Mouse (Mus musculus): ENCODE measurements at regions not wholly inside any gene's neighbourhood (a gene's known extent, or its start where the extent isn't known, plus 50 kb on each side); places are given as distances from the start of the nearest gene placed in this dataset.
"Not testable (repeated sequence)": the region's sequence is repeated elsewhere in the genome, so short reads cannot be mapped to it uniquely, and the experiment has no call there.

DNA sequence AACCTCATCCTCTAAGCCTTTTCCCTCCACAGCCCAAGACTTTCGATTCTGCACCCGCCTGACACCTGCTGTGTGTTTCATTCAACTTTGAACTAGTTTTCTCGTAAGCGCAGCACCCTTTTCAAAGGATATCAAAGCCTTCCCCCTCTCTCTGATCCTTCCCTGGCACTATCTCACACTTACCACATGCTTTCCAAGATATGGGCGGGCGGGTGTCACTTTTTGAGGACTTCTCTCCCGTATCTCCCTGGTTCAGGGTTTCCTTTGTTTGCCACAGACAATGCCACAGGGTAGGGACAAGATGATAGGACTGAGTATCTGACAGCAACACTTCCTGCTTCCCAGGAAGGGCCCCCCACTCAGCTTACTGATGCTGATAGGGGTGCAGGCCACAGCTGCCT lies 76.8 kb upstream of the Mdm1 start:
- peak; percentile 97 for ATAC-seq
- H3K36me3 ChIP-seq = no peaks in the 10 kb centered on the region
- H3K4me3 ChIP-seq = no peak overlapping the region
- H3K4me2 ChIP-seq = peak overlapping the region; percentile 1; the same call in 1 of the 2 replicates
- 17% methylated on average over 7 of the region's 7 CpGs for WGBS (ENCODE audit: insufficient replicate concordance)
- H3K9ac ChIP-seq = no peak overlapping the region
- H3K4me1 ChIP-seq = peaks cover 19% of the 10 kb centered on the region
- peaks cover 7% of the 10 kb centered on the region for H3K9me3 ChIP-seq (replicated peaks)
- H3K27ac ChIP-seq = peak overlapping the region; percentile 33
- no peaks in the 10 kb centered on the region for H3K27me3 ChIP-seq (replicated peaks)

DNA sequence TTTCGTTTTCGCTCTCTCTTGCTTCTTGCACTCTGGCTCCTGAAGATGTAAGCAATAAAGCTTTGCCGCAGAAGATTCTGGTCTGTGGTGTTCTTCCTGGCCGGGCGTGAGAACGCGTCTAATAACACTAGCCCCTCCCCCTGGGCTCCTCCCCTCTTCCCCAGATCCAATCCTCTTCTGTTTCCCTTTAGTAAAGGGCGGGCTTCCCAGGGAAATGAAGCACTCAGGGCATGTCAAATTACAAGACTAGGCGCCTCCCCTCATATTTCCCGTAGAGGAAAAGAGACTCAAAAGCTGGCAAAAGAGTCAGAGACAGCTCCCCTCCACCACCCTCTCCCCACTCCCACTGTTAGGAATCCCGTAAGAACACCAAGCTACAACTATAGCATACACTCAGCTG lies 65.3 kb upstream of the Mdm1 start:
- H3K4me1 ChIP-seq; H3K36me3 ChIP-seq; H3K9ac ChIP-seq; H3K27me3 ChIP-seq (replicated peaks); H3K4me3 ChIP-seq; H3K4me2 ChIP-seq; ATAC-seq; H3K27ac ChIP-seq: not testable (repeated sequence)
- WGBS (ENCODE audit: insufficient replicate concordance) = 87% methylated on average over 9 of the region's 11 CpGs
- peaks cover 13% of the 10 kb centered on the region; the same call in 1 of the 2 replicates for H3K9me3 ChIP-seq (replicated peaks)

DNA sequence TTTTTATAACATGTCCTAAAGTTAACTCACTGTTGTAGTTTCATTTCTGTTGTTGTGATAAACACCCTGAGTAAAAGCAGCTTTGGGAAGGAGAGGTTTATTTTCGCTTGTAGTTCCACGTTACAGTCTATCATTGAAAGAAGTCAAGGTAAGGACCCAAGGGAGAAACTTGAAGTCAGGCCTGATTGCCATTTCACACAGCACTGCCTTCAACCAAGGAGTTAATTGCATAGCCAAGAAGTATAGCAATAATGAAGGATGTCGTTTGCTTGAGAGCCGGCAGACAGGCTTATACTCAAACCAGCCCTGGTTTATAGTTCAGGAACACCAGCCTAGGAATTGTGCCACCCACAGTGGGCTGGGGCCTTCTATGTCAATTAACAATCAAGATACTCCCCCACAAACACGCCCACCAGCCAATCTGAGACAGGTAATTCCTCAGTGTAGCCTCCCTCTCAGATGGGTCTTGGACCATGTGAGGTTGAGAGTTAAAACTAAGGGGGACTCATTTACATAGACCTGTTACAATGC lies 59.9 kb upstream of the Mdm1 start:
- H3K27me3 ChIP-seq (replicated peaks) = no peaks in the 10 kb centered on the region
- peaks cover 9% of the 10 kb centered on the region; the same call in 1 of the 2 replicates for H3K9me3 ChIP-seq (replicated peaks)
- no peak overlapping the region for H3K9ac ChIP-seq
- WGBS (ENCODE audit: insufficient replicate concordance) = 76% methylated on average over 5 of the region's 5 CpGs
- H3K4me1 ChIP-seq = 0 out of 2 replicates have a peak, but pooled peaks cover 3% of the 10 kb centered on the region
- H3K36me3 ChIP-seq = no peaks in the 10 kb centered on the region
- H3K27ac ChIP-seq = no peak overlapping the region
- no peak overlapping the region for H3K4me3 ChIP-seq
- no peak for ATAC-seq
- H3K4me2 ChIP-seq = no peak overlapping the region

DNA sequence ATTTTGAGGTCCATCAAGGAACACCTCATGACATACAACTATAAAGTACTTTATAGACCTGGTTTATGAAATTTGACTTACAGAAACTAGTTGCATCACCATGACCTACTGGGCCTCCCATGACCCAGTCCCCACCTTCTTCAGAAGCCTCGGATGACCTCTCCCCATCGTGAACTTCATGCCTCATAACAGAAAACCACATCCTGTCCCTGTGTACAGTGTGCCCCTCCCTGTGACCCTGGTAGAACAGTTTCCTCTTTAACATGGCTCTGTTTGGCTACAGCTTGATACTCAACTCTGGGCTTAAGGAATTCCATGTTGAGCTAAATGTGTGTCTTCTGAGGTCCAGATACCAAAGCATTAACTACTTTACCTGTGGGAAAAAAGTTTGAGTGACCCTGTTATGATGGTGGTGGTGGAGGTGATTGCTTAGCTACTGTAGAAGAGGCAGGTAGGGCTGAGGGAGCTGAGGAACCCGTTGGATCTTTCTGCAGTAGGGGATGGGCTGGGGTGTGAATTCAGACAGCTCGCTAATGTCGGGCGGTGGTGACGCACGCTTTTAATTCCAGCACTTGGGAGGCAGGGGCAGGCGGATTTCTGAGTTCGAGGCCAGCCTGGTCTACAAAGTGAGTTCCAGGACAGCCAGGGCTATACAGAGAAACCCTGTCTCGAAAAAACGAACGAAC lies 58.4 kb upstream of the Mdm1 start:
- Histone ChIP-seq H3K27me3 (replicated peaks) (no peaks in the 10 kb centered on the region), H3K4me3 (no peak overlapping the region), H3K36me3 (no peaks in the 10 kb centered on the region), H3K27ac (no peak overlapping the region), H3K4me2 (no peak overlapping the region), H3K9ac (no peak overlapping the region), H3K9me3 (replicated peaks) (0 out of 2 replicates have a peak, but pooled peaks cover 4% of the 10 kb centered on the region), H3K4me1 (0 out of 2 replicates have a peak, but pooled peaks cover 3% of the 10 kb centered on the region)
- 51% methylated on average over 13 of the region's 13 CpGs for WGBS (ENCODE audit: insufficient replicate concordance)
- ATAC-seq = no peak

DNA sequence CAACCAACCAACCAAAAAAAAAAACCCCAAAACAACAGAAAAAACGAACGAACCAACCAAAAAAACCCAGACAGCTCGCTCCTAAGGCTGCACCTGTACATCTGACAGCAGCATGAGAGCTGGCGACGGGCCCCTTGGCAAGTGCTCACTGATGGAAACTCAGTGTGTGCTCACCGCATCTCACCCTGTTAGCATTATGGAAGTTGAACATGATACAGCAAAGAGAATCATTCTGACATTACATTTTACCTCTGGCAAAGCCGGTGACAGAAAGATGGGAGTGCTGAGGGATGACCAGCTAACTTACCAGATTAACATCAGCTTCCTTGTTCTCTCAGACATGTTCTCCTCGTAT lies 57.9 kb upstream of the Mdm1 start:
- Histone ChIP-seq H3K27ac (no peak overlapping the region), H3K27me3 (replicated peaks) (no peaks in the 10 kb centered on the region), H3K36me3 (no peaks in the 10 kb centered on the region), H3K9ac (no peak overlapping the region), H3K4me2 (no peak overlapping the region), H3K9me3 (replicated peaks) (0 out of 2 replicates have a peak, but pooled peaks cover 4% of the 10 kb centered on the region), H3K4me1 (0 out of 2 replicates have a peak, but pooled peaks cover 3% of the 10 kb centered on the region), H3K4me3 (no peak overlapping the region)
- no peak for ATAC-seq
- WGBS (ENCODE audit: insufficient replicate concordance) = 71% methylated on average over 8 of the region's 8 CpGs

DNA sequence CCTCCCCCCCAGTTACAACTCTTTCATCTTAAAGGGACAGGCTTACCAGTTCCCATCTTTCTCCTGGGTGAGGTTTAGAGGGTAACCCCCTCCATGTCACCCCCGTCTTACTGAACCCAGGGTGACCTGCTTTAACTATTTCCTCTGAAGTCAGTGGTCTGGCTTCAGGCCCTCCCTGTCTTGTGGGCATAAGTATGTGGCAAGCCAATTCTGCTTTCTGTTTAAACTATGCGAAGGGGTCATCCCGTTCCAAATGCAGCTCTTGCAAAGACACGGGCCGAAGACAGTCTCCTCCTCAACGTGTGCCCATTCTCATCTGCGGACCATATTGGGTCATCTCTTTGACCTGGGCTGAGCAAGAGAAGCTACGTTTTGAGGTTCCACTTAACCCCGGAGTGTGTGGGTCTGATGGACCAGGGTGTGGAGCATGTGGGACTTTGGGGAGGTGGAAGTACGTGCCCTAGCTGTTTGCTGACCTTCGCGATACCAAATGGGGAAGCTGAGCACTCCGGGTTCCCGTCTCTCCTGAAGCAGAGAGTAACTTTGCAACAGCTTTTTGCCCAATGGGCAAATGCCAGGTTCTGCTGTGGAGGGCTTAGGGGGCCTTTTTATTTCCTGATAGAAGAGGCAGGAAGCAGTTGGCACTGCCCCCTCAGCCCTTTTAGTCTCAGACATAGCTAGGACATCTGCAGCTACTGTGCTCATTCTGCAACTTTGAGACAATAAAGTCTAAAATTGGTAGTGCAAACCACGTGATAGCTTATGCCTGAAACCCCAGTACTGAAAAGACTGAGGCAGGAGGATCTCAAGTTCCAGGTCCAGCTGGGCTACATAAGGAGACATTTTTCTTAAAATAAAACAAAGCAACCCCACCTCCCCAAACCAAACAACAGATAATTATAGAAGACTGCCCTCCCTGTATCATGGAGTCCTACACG lies 56.3 kb upstream of the Mdm1 start:
- H3K36me3 ChIP-seq = no peaks in the 10 kb centered on the region
- no peak for ATAC-seq
- 0 out of 2 replicates have a peak, but pooled peaks cover 3% of the 10 kb centered on the region for H3K4me1 ChIP-seq
- 50% methylated on average over 16 of the region's 16 CpGs for WGBS (ENCODE audit: insufficient replicate concordance)
- no peak overlapping the region; the same call in 1 of the 2 replicates for H3K27ac ChIP-seq
- no peak overlapping the region for H3K9ac ChIP-seq
- no peak overlapping the region for H3K4me3 ChIP-seq
- no peaks in the 10 kb centered on the region for H3K27me3 ChIP-seq (replicated peaks)
- H3K4me2 ChIP-seq = no peak overlapping the region
- H3K9me3 ChIP-seq (replicated peaks) = no peaks in the 10 kb centered on the region

DNA sequence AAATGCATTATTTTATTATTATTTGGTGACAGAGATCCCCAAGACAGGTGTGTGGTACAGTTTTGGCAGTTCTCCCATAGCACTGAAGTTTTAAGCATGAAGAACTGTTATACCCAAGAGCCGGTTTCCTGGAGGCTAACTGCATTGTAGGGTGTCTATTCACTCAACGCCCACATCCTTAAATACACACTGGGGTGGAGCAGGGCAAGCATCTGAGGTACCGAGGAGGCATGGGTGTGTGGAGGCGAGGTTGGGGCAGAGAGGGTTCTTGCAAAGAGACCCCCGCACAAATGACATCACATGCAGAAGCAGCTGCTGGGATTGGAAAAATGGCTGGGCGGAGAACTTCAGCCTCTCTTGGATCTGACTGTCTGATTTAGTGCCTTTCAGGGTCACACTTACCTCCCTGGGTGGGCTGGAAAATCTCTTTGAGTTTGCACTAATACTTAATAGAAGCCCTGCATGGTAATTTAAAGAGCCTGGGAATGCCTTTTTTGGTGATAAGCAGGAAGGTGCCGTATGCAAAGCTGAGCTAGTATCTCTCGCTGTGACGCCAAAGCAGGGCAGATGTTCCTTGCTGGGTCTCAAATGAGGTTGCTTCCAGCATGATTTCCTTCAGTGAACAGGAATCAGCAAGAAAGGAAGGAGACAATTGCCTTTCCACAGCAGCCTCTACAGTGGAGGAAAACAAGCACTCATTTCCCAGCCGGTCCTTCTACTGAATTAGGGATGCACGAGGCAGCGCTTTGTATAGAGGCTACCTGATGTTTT lies 53.9 kb upstream of the Mdm1 start:
- H3K4me3 ChIP-seq = no peak overlapping the region
- H3K36me3 ChIP-seq = no peaks in the 10 kb centered on the region
- 50% methylated on average over 12 of the region's 12 CpGs for WGBS (ENCODE audit: insufficient replicate concordance)
- no peaks in the 10 kb centered on the region for H3K27me3 ChIP-seq (replicated peaks)
- no peaks in the 10 kb centered on the region for H3K9me3 ChIP-seq (replicated peaks)
- no peak overlapping the region for H3K27ac ChIP-seq
- H3K4me1 ChIP-seq = peaks cover 7% of the 10 kb centered on the region; the same call in 1 of the 2 replicates
- ATAC-seq = no peak
- no peak overlapping the region for H3K4me2 ChIP-seq
- no peak overlapping the region for H3K9ac ChIP-seq

DNA sequence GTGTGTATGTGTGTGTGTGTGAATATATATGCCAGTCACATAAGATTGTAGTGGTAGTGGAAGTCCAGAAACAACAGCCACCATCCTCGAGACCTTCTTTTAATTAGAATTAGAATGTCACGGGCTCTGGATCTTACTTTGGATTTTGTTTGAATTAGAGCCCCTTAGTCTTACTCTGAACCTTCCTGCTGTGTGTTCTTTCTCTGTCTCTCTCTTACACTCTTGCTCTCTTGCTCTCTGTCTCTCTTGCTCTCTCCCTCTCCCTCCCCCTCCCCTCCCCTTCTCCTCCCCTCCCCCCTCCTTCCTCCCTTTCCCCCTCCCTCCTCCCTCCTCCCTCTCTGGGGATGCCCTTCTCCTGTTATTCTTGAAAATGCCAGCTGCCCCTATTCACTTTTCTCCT lies 53.1 kb upstream of the Mdm1 start:
- WGBS (ENCODE audit: insufficient replicate concordance) = 53% methylated on average over 2 of the region's 2 CpGs
- H3K27me3 ChIP-seq (replicated peaks) = no peaks in the 10 kb centered on the region
- no peak overlapping the region for H3K9ac ChIP-seq
- H3K27ac ChIP-seq = no peak overlapping the region
- ATAC-seq = no peak
- H3K4me1 ChIP-seq = peaks cover 7% of the 10 kb centered on the region; the same call in 1 of the 2 replicates
- H3K9me3 ChIP-seq (replicated peaks) = no peaks in the 10 kb centered on the region
- no peak overlapping the region for H3K4me2 ChIP-seq
- no peak overlapping the region for H3K4me3 ChIP-seq
- no peaks in the 10 kb centered on the region for H3K36me3 ChIP-seq

DNA sequence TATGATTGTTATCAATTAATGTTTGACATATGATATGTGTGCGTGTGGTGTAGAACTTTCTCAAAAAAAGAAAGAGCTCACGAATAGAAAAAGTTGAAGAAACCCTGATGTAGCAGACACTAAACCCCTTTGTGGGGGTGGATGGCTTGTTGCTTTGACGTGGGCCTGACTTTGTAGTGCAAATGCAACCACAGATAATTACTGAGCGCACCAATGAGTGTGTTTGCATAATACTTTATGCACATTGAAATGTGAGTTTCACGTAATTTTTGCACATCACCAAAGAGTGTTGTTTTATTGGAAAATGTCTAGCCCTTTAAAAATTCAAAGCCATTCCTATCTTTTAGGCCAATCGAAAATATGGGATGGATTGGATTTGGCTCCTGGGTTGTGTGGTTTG lies 51.7 kb upstream of the Mdm1 start:
- 69% methylated on average over 6 of the region's 6 CpGs for WGBS (ENCODE audit: insufficient replicate concordance)
- Histone ChIP-seq H3K9me3 (replicated peaks) (no peaks in the 10 kb centered on the region), H3K27ac (no peak overlapping the region), H3K27me3 (replicated peaks) (no peaks in the 10 kb centered on the region), H3K9ac (no peak overlapping the region), H3K4me3 (no peak overlapping the region), H3K36me3 (no peaks in the 10 kb centered on the region), H3K4me2 (no peak overlapping the region), H3K4me1 (peaks cover 7% of the 10 kb centered on the region; the same call in 1 of the 2 replicates)
- ATAC-seq = no peak

DNA sequence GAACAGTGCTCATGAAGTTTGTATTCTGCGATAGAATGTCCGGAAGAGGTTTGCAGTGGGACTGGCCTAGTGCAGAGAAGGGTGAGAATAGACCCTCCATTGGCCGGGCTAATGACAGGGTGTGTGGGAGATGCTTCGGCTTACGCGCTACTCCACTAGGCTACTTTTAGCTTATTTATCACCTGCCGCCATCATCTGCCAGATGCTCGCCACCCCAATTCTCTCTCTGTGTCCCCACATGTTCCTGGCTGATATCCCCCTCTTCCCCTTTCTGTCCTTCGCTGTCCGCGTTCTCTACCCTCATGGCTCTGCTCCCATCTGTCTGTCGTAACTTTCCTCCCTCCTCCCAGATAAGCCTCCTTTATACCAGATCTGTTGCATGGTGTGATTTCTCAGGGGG lies 50.1 kb upstream of the Mdm1 start:
- Histone ChIP-seq H3K27me3 (replicated peaks) (no peaks in the 10 kb centered on the region), H3K9ac (no peak overlapping the region), H3K36me3 (no peaks in the 10 kb centered on the region), H3K4me2 (no peak overlapping the region), H3K27ac (no peak overlapping the region), H3K4me1 (peaks cover 4% of the 10 kb centered on the region; the same call in 1 of the 2 replicates), H3K4me3 (no peak overlapping the region), H3K9me3 (replicated peaks) (no peaks in the 10 kb centered on the region)
- 44% methylated on average over 12 of the region's 12 CpGs for WGBS (ENCODE audit: insufficient replicate concordance)
- ATAC-seq = 0 out of 2 replicates have a peak, but pooled peaks have one; percentile 21

Data from liver, embryonic 12.5 days (tissue).